Mouse (Mus musculus) stomach, postnatal 0 days (tissue): ENCODE measurements around the gene Nkpd1.

ENCODE experiments used
- CTCF ChIP-seq: IDR thresholded peaks from 2 replicates; pipeline ENCODE4 v1.5.1; 2016; ENCODE audit warnings: antibody characterized with exemption, low read depth, mild to moderate bottlenecking, moderate library complexity
- EP300 ChIP-seq: optimal IDR thresholded peaks from 2 replicates; pipeline ENCODE3; 2016; ENCODE audit warnings: antibody characterized with exemption

DNA sequence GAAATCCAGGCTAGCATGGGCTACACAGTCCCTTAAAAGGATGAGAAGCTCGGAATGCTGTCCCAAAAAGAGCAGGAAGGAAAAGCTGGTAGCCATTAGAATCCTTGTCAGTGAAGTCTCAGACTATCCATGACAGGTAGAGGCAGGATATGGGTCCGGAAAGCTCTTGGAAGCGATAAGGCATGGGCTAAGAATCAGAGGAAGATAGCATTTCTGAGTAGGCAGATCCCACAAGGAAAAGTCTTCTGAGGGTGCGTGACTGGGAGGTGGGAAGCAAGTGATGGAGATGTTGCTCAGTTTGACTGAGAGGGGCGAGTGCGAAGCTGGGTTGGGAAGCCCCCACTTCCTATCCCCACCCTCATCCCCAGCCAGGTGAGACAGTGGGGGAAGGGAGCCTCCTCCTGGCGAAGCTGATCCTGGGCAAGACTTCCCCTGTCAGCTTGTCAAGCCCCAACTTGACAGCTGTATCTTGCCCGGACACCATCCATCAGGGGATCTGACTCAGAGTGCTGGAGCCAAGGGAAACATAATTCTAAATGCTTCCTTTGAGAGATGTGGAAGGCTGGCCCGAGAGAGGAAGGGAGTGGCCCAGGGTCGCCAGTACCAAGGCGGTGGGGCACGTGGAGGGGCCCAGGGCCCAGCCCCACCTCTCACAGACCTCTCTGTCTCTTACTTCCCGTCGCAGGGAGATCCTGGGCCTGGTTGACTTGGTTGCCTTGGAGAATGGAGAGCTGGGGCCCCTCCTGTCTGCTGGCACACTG, 39.8 kb upstream of the Nkpd1 start:
- TF ChIP-seq CTCF (no peak; the same call in 1 of the 2 replicates), EP300 (no peak)
